29 mouse cellular contexts compared by ENCODE assay signal in genomic region chr4:25197310-25197709, GRCm38 (mm10). TPM values are rescaled to one million over a fixed set of nuclear protein-coding genes. Genes with fewer than 3 reads are reported as not detected.
"Had no signal": no experiment of that assay in that cellular context is flagged by ENCODE, and none has a peak within 500 bp of the region (broad histone marks: within the 10 kb centered on the region; RNA-seq: fewer than 3 reads in every experiment).

No protein-coding gene starts in this region.

- H3K27ac ChIP-seq: heart, adult 2 months; heart, embryonic 13.5 days; heart, embryonic 15.5 days; hindbrain, embryonic 15.5 days; kidney, embryonic 15.5 days; kidney, postnatal 0 days; limb, embryonic 13.5 days; limb, embryonic 15.5 days; liver, embryonic 12.5 days had no signal

- H3K9me3 ChIP-seq: heart, embryonic 13.5 days; heart, embryonic 15.5 days; hindbrain, embryonic 15.5 days; kidney, embryonic 15.5 days; limb, embryonic 13.5 days; limb, embryonic 15.5 days; liver, embryonic 12.5 days had no signal

- H3K36me3 ChIP-seq: heart, embryonic 13.5 days; heart, embryonic 15.5 days; hindbrain, embryonic 15.5 days; kidney, embryonic 15.5 days; limb, embryonic 13.5 days; limb, embryonic 15.5 days; liver, embryonic 12.5 days had no signal

- H3K9ac ChIP-seq: forebrain, postnatal 0 days; heart, embryonic 13.5 days; heart, embryonic 15.5 days; hindbrain, embryonic 15.5 days; kidney, embryonic 15.5 days; limb, embryonic 13.5 days; limb, embryonic 15.5 days; liver, embryonic 12.5 days had no signal

- ATAC-seq: forebrain, postnatal 0 days; intestine, embryonic 16.5 days; liver, embryonic 12.5 days had no signal

- H3K27me3 ChIP-seq: heart, embryonic 13.5 days; heart, embryonic 15.5 days; hindbrain, embryonic 15.5 days; kidney, embryonic 15.5 days; limb, embryonic 13.5 days; limb, embryonic 15.5 days; liver, embryonic 12.5 days had no signal

- DNase-seq: forebrain, postnatal 0 days; gastrocnemius, postnatal 14 days; gastrocnemius, postnatal 36 days; heart, adult 11 months; heart, adult 2 months; heart, postnatal 14 days; heart, postnatal 36 days; kidney, adult 11 months; kidney, adult 2 months; kidney, adult 9 months; kidney, postnatal 14 days; kidney, postnatal 36 days; layer of hippocampus, adult 9-11 months; layer of hippocampus, postnatal 36 days; left cerebral cortex, postnatal 4 days had no signal

- H3K4me3 ChIP-seq: heart, adult 2 months; heart, embryonic 13.5 days; heart, embryonic 15.5 days; hindbrain, embryonic 15.5 days; kidney, embryonic 15.5 days; limb, embryonic 13.5 days; limb, embryonic 15.5 days; liver, embryonic 12.5 days had no signal

- H3K4me1 ChIP-seq: heart, embryonic 13.5 days; heart, embryonic 15.5 days; hindbrain, embryonic 15.5 days; kidney, embryonic 15.5 days; limb, embryonic 13.5 days; limb, embryonic 15.5 days; liver, embryonic 12.5 days had no signal

- H3K4me2 ChIP-seq: heart, embryonic 11.5 days; heart, embryonic 13.5 days; heart, embryonic 15.5 days; hindbrain, embryonic 15.5 days; kidney, embryonic 15.5 days; limb, embryonic 13.5 days; limb, embryonic 15.5 days; liver, embryonic 12.5 days had no signal

RNA-seq across cellular contexts. Expression of gene Fhl5, which starts 45.4 kb away (rescaled TPM):
- total RNA-seq: forebrain, postnatal 0 days; hematopoietic stem cell, adult 5-6 weeks; liver, adult 2 months had no signal
- polyA plus RNA-seq: forebrain, postnatal 0 days; heart, embryonic 11.5 days; heart, embryonic 13.5 days; heart, embryonic 15.5 days; heart, postnatal 0 days; hindbrain, embryonic 15.5 days; kidney, adult 2 months; kidney, embryonic 15.5 days; limb, embryonic 11.5 days; limb, embryonic 13.5 days; limb, embryonic 15.5 days; liver, adult 2 months; liver, embryonic 12.5 days had no signal
